Comparison of ENCODE assay signal across 24 mouse cellular contexts in the genomic region with DNA sequence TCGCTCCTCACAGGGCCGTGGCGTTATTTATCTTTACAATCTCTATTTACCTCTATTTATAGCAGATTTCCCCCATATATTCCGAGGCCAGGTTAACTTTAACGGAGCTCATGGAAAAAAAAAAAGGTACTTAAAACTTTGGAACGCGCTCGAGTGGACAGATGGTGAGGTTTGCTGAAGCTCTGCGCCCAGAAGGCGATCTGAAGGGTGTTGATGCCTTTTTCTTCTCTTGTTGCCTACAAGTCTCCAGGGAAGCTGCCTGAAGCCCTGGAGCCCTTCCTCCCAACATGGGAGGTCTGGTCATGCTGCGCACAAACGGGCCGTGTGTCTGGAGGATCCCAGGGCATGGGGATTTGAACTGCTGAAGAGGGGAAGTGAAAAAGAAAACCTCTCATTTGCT.
A peak's percentile ranks its signal among the peaks of the same experiment; 100 is the strongest.
DNase-seq lines count a peak whose midpoint lies in the region; ATAC-seq and TF ChIP-seq lines count a peak whose summit lies in the region.
"Had no signal": no experiment of that assay in that cellular context is flagged by ENCODE, and none has a peak within 500 bp of the region (broad histone marks: within the 10 kb centered on the region; RNA-seq: fewer than 3 reads in every experiment).

No protein-coding gene starts in this region.

- WGBS in intestine, embryonic 15.5 days: 55% methylated on average over 13 of the region's 13 CpGs
- WGBS in intestine, postnatal 0 days: 51% methylated on average over 13 of the region's 13 CpGs
- WGBS in midbrain, embryonic 14.5 days: 72% methylated on average over 13 of the region's 13 CpGs

- H3K4me3 ChIP-seq in intestine, embryonic 15.5 days (replicated peaks): no peak overlapping the region
- no peak overlapping the region for H3K4me3 ChIP-seq in intestine, postnatal 0 days (ENCODE audit: low read depth, low read length)
- H3K4me3 ChIP-seq in midbrain, embryonic 14.5 days (replicated peaks; ENCODE audit: low read depth, low read length): no peak overlapping the region
- H3K4me3 ChIP-seq: embryonic facial prominence, embryonic 15.5 days; heart, embryonic 15.5 days; hindbrain, embryonic 15.5 days; layer of hippocampus, adult 2 months; liver, embryonic 13.5 days; neural tube, embryonic 15.5 days had no signal

- H3K9me3 ChIP-seq in intestine, embryonic 15.5 days: no peaks in the 10 kb centered on the region
- H3K9me3 ChIP-seq in intestine, postnatal 0 days (ENCODE audit: control insufficient read depth): no peaks in the 10 kb centered on the region
- no peaks in the 10 kb centered on the region for H3K9me3 ChIP-seq in midbrain, embryonic 14.5 days (ENCODE audit: control insufficient read depth, low read length)
- H3K9me3 ChIP-seq: embryonic facial prominence, embryonic 15.5 days; heart, embryonic 15.5 days; hindbrain, embryonic 15.5 days; liver, embryonic 13.5 days; neural tube, embryonic 15.5 days had no signal

- H3K4me1 ChIP-seq in intestine, embryonic 15.5 days (replicated peaks): peaks cover 3% of the 10 kb centered on the region; the same call in 1 of the 2 replicates
- no peaks in the 10 kb centered on the region for H3K4me1 ChIP-seq in intestine, postnatal 0 days (replicated peaks; ENCODE audit: control insufficient read depth, insufficient read depth, low read length)
- no peaks in the 10 kb centered on the region for H3K4me1 ChIP-seq in midbrain, embryonic 14.5 days (ENCODE audit: control insufficient read depth, insufficient read depth, low read length)
- H3K4me1 ChIP-seq: liver, embryonic 13.5 days had no signal

- no peaks in the 10 kb centered on the region for H3K36me3 ChIP-seq in intestine, embryonic 15.5 days
- H3K36me3 ChIP-seq in intestine, postnatal 0 days (ENCODE audit: control insufficient read depth, insufficient read depth): no peaks in the 10 kb centered on the region
- no peaks in the 10 kb centered on the region for H3K36me3 ChIP-seq in midbrain, embryonic 14.5 days (ENCODE audit: control insufficient read depth, insufficient read depth, low read length)
- H3K36me3 ChIP-seq: embryonic facial prominence, embryonic 15.5 days; heart, embryonic 15.5 days; hindbrain, embryonic 15.5 days; liver, embryonic 13.5 days; neural tube, embryonic 15.5 days had no signal

- no peak overlapping the region for H3K9ac ChIP-seq in intestine, embryonic 15.5 days
- H3K9ac ChIP-seq in intestine, postnatal 0 days (ENCODE audit: low read depth, low read length): no peak overlapping the region
- H3K9ac ChIP-seq in midbrain, embryonic 14.5 days (replicated peaks; ENCODE audit: low read length): no peak overlapping the region
- H3K9ac ChIP-seq: embryonic facial prominence, embryonic 15.5 days; heart, embryonic 15.5 days; hindbrain, embryonic 15.5 days; liver, embryonic 13.5 days; neural tube, embryonic 15.5 days had no signal

- H3K27me3 ChIP-seq in intestine, embryonic 15.5 days (replicated peaks): no peaks in the 10 kb centered on the region
- H3K27me3 ChIP-seq in intestine, postnatal 0 days (replicated peaks; ENCODE audit: control insufficient read depth, insufficient read depth, low read length): no peaks in the 10 kb centered on the region
- H3K27me3 ChIP-seq in midbrain, embryonic 14.5 days (ENCODE audit: control insufficient read depth, insufficient read depth, low read length): no peaks in the 10 kb centered on the region
- H3K27me3 ChIP-seq: heart, embryonic 15.5 days; hindbrain, embryonic 15.5 days; liver, embryonic 13.5 days had no signal

- DNase-seq in right cerebral cortex, adult 18-20 months: peak; percentile 39
- DNase-seq in right cerebral cortex, postnatal 4 days: no peak
- DNase-seq in left cerebral cortex, postnatal 36 days (ENCODE audit: low spot score in 2 of 2): peak; percentile 40 to 59
- DNase-seq in telencephalon, adult 2 months (ENCODE audit: low read depth, low spot score): peak; percentile 71
- DNase-seq in midbrain, embryonic 14.5 days: no peak
- DNase-seq in thymus, adult 18-20 months: no peak
- DNase-seq: adrenal gland, adult 8-10 months; cerebellum, adult 8-10 months; heart, postnatal 4 days; kidney, adult 9 months; kidney, postnatal 14 days; liver, embryonic 13.5 days; lung, adult 2 months; lung, postnatal 14 days; thymus, postnatal 14 days had no signal

- intact Hi-C loops in left cerebral cortex, postnatal 36 days (cut with DNase I): no loop called here

- no peak for TF ChIP-seq CTCF in intestine, postnatal 0 days (IDR thresholded peaks at IDR 0.05; ENCODE audit: low read depth)

- H3K27ac ChIP-seq in intestine, embryonic 15.5 days: no peak overlapping the region
- no peak overlapping the region for H3K27ac ChIP-seq in intestine, postnatal 0 days (ENCODE audit: low read depth, low read length)
- H3K27ac ChIP-seq in midbrain, embryonic 14.5 days (replicated peaks; ENCODE audit: low read depth, low read length): no peak overlapping the region
- H3K27ac ChIP-seq: embryonic facial prominence, embryonic 15.5 days; heart, embryonic 15.5 days; hindbrain, embryonic 15.5 days; layer of hippocampus, adult 2 months; liver, embryonic 13.5 days; neural tube, embryonic 15.5 days; stomach, postnatal 0 days had no signal

- no peak for ATAC-seq in intestine, embryonic 15.5 days
- no peak for ATAC-seq in intestine, postnatal 0 days
- ATAC-seq in midbrain, embryonic 14.5 days (ENCODE audit: low FRiP score, low TSS enrichment): no peak

- H3K4me2 ChIP-seq in intestine, embryonic 15.5 days (replicated peaks): 0 out of 2 replicates have a peak overlapping the region, but pooled peaks have one; percentile 14
- no peak overlapping the region for H3K4me2 ChIP-seq in intestine, postnatal 0 days (replicated peaks; ENCODE audit: low read depth)
- no peak overlapping the region for H3K4me2 ChIP-seq in midbrain, embryonic 14.5 days (ENCODE audit: low read length)
- H3K4me2 ChIP-seq: embryonic facial prominence, embryonic 15.5 days; heart, embryonic 15.5 days; hindbrain, embryonic 15.5 days; liver, embryonic 13.5 days; midbrain, embryonic 11.5 days; neural tube, embryonic 15.5 days had no signal

Comparison
In these comparisons a context has a peak if more than half of its experiments do, and no peak if none do; other contexts are left out.
1. DNase-seq: peak in right cerebral cortex, adult 18-20 months (single experiment), left cerebral cortex, postnatal 36 days (2 of 2) and telencephalon, adult 2 months (single experiment); none in right cerebral cortex, postnatal 4 days (single experiment), midbrain, embryonic 14.5 days (single experiment) and thymus, adult 18-20 months (0 of 2).